Mouse (Mus musculus): Measurements from ENCODE around the gene Dut. TPM values are rescaled to one million over a fixed set of nuclear protein-coding genes. Genes with fewer than 3 reads are reported as not detected.
A peak's percentile ranks its signal among the peaks of the same experiment; 100 is the strongest.
"Not testable (repeated sequence)": the region's sequence is repeated elsewhere in the genome, so short reads cannot be mapped to it uniquely, and the experiment has no call there.

Dut gene
- polyA plus RNA-seq, 1 experiment from 2014 or later: 273 TPM

- no peaks in the 10 kb centered on the region for H3K9me3 ChIP-seq (replicated peaks)
- WGBS: 24% methylated on average over 5 of the region's 5 CpGs
- no peaks in the 10 kb centered on the region for H3K4me1 ChIP-seq
- H3K27me3 ChIP-seq (ENCODE audit: low read depth, poor library complexity, severe bottlenecking): no peaks in the 10 kb centered on the region
- peaks cover 29% of the 10 kb centered on the region for H3K36me3 ChIP-seq
- H3K4me3 ChIP-seq: no peak overlapping the region
- DNase-seq (ENCODE audit: low spot score): no peak
- H3K27ac ChIP-seq (replicated peaks): no peak overlapping the region
These were observed 16.1 kb downstream of the Dut start for GRCm38 (mm10) chr2:125263056-125263455.

GRCm38 (mm10) chr2:125263753-125264152 is 16.8 kb downstream of the Dut start:
- peaks cover 22% of the 10 kb centered on the region for H3K36me3 ChIP-seq
- 31% methylated on average over 9 of the region's 9 CpGs for WGBS
- no peaks in the 10 kb centered on the region for H3K9me3 ChIP-seq (replicated peaks)
- no peak for DNase-seq (ENCODE audit: low spot score)
- no peak overlapping the region for H3K27ac ChIP-seq (replicated peaks)
- no peaks in the 10 kb centered on the region for H3K4me1 ChIP-seq
- no peaks in the 10 kb centered on the region for H3K27me3 ChIP-seq (ENCODE audit: low read depth, poor library complexity, severe bottlenecking)
- H3K4me3 ChIP-seq: no peak overlapping the region

- WGBS: 77% methylated on average over 1 of the region's 1 CpGs
- Histone ChIP-seq H3K9me3 (replicated peaks) (no peaks in the 10 kb centered on the region), H3K36me3 (no peaks in the 10 kb centered on the region)
These were observed 21.9 kb downstream of the Dut start for GRCm38 (mm10) chr2:125268876-125269275.

GRCm38 (mm10) chr2:125275617-125276016 is 28.6 kb downstream of the Dut start:
- no peak for DNase-seq (ENCODE audit: low spot score)
- Histone ChIP-seq H3K27ac (replicated peaks) (0 out of 2 replicates have a peak overlapping the region, but pooled peaks have one; percentile 17), H3K4me1 (peaks cover 3% of the 10 kb centered on the region; the same call in 1 of the 2 replicates), H3K4me3 (no peak overlapping the region), H3K27me3 (ENCODE audit: low read depth, poor library complexity, severe bottlenecking) (no peaks in the 10 kb centered on the region), H3K36me3 (no peaks in the 10 kb centered on the region), H3K9me3 (replicated peaks) (no peaks in the 10 kb centered on the region)
- WGBS: 70% methylated on average over 5 of the region's 5 CpGs

More at GRCm38 (mm10) chr2:125268876-125269275, 21.9 kb downstream of the Dut start:
- Histone ChIP-seq H3K4me1 (no peaks in the 10 kb centered on the region), H3K27me3 (ENCODE audit: low read depth, poor library complexity, severe bottlenecking) (no peaks in the 10 kb centered on the region), H3K4me3 (no peak overlapping the region), H3K27ac (replicated peaks) (no peak overlapping the region)
- DNase-seq (ENCODE audit: low spot score): no peak

- no peaks in the 10 kb centered on the region for H3K9me3 ChIP-seq (replicated peaks)
- WGBS: 88% methylated on average over 5 of the region's 5 CpGs
- no peak overlapping the region for H3K4me3 ChIP-seq
- peaks cover 3% of the 10 kb centered on the region; the same call in 1 of the 2 replicates for H3K4me1 ChIP-seq
- no peaks in the 10 kb centered on the region for H3K36me3 ChIP-seq
- H3K27me3 ChIP-seq (ENCODE audit: low read depth, poor library complexity, severe bottlenecking): no peaks in the 10 kb centered on the region
- no peak overlapping the region for H3K27ac ChIP-seq (replicated peaks)
- DNase-seq (ENCODE audit: low spot score): no peak
These were observed 29.7 kb downstream of the Dut start for GRCm38 (mm10) chr2:125276692-125277091.

GRCm38 (mm10) chr2:125278474-125278873 is 31.5 kb downstream of the Dut start:
- WGBS: 75% methylated on average over 7 of the region's 7 CpGs
- Histone ChIP-seq H3K4me1 (peaks cover 3% of the 10 kb centered on the region; the same call in 1 of the 2 replicates), H3K36me3 (no peaks in the 10 kb centered on the region), H3K27me3 (ENCODE audit: low read depth, poor library complexity, severe bottlenecking) (no peaks in the 10 kb centered on the region), H3K9me3 (replicated peaks) (no peaks in the 10 kb centered on the region), H3K4me3 (no peak overlapping the region), H3K27ac (replicated peaks) (no peak overlapping the region)
- no peak for DNase-seq (ENCODE audit: low spot score)

- not testable (repeated sequence) for H3K27ac ChIP-seq (replicated peaks); DNase-seq (ENCODE audit: low spot score); H3K4me3 ChIP-seq; H3K4me1 ChIP-seq; H3K27me3 ChIP-seq (ENCODE audit: low read depth, poor library complexity, severe bottlenecking); H3K9me3 ChIP-seq (replicated peaks); H3K36me3 ChIP-seq
- 91% methylated on average over 9 of the region's 9 CpGs for WGBS
These were observed 33.0 kb downstream of the Dut start for GRCm38 (mm10) chr2:125279995-125280394.

- Histone ChIP-seq H3K9me3 (replicated peaks) (no peaks in the 10 kb centered on the region), H3K27ac (replicated peaks) (no peak overlapping the region), H3K36me3 (no peaks in the 10 kb centered on the region), H3K4me3 (no peak overlapping the region), H3K27me3 (ENCODE audit: low read depth, poor library complexity, severe bottlenecking) (no peaks in the 10 kb centered on the region), H3K4me1 (no peaks in the 10 kb centered on the region)
- WGBS: 71% methylated on average over 14 of the region's 14 CpGs
- no peak for DNase-seq (ENCODE audit: low spot score)
These were observed 35.6 kb downstream of the Dut start for GRCm38 (mm10) chr2:125282334-125283206.

GRCm38 (mm10) chr2:125285777-125286176 is 38.8 kb downstream of the Dut start:
- WGBS: 80% methylated on average over 4 of the region's 4 CpGs

GRCm38 (mm10) chr2:125290197-125290965 is 43.4 kb downstream of the Dut start:
- no peaks in the 10 kb centered on the region for H3K36me3 ChIP-seq
- no peaks in the 10 kb centered on the region for H3K27me3 ChIP-seq (ENCODE audit: low read depth, poor library complexity, severe bottlenecking)
- no peak overlapping the region for H3K4me3 ChIP-seq
- WGBS: 84% methylated on average over 10 of the region's 10 CpGs
- no peaks in the 10 kb centered on the region for H3K9me3 ChIP-seq (replicated peaks)
- no peaks in the 10 kb centered on the region for H3K4me1 ChIP-seq
- no peak for DNase-seq (ENCODE audit: low spot score)
- H3K27ac ChIP-seq (replicated peaks): no peak overlapping the region

More at GRCm38 (mm10) chr2:125285777-125286176, 38.8 kb downstream of the Dut start:
- H3K9me3 ChIP-seq (replicated peaks): no peaks in the 10 kb centered on the region
- no peaks in the 10 kb centered on the region for H3K36me3 ChIP-seq
- no peak overlapping the region for H3K27ac ChIP-seq (replicated peaks)
- no peaks in the 10 kb centered on the region for H3K27me3 ChIP-seq (ENCODE audit: low read depth, poor library complexity, severe bottlenecking)
- no peak overlapping the region for H3K4me3 ChIP-seq
- no peak for DNase-seq (ENCODE audit: low spot score)
- no peaks in the 10 kb centered on the region for H3K4me1 ChIP-seq

GRCm38 (mm10) chr2:125291101-125291500 is 44.1 kb downstream of the Dut start:
- WGBS: 89% methylated on average over 1 of the region's 1 CpGs
- DNase-seq (ENCODE audit: low spot score): no peak
- H3K9me3 ChIP-seq (replicated peaks): no peaks in the 10 kb centered on the region
- H3K4me3 ChIP-seq: no peak overlapping the region
- H3K4me1 ChIP-seq: no peaks in the 10 kb centered on the region
- H3K27ac ChIP-seq (replicated peaks): no peak overlapping the region
- no peaks in the 10 kb centered on the region for H3K36me3 ChIP-seq
- H3K27me3 ChIP-seq (ENCODE audit: low read depth, poor library complexity, severe bottlenecking): no peaks in the 10 kb centered on the region

GRCm38 (mm10) chr2:125292616-125293015 is 45.6 kb downstream of the Dut start:
- no peaks in the 10 kb centered on the region for H3K36me3 ChIP-seq
- H3K4me1 ChIP-seq: no peaks in the 10 kb centered on the region
- H3K4me3 ChIP-seq: no peak overlapping the region
- no peak overlapping the region for H3K27ac ChIP-seq (replicated peaks)
- no peak for DNase-seq (ENCODE audit: low spot score)
- H3K27me3 ChIP-seq (ENCODE audit: low read depth, poor library complexity, severe bottlenecking): no peaks in the 10 kb centered on the region
- 94% methylated on average over 7 of the region's 7 CpGs for WGBS
- no peaks in the 10 kb centered on the region for H3K9me3 ChIP-seq (replicated peaks)
